Mouse (Mus musculus): Measurements from ENCODE around the gene Vav2.

GRCm38 (mm10) chr2:27461881-27462660 lies 35.2 kb upstream of the Vav2 start:
- no peak for TF ChIP-seq CTCF (conservative IDR thresholded peaks at IDR 0.05; ENCODE audit: low read length)
- no peak for TF ChIP-seq NANOG (IDR thresholded peaks at IDR 0.05; ENCODE audit: borderline replicate concordance, low read length)
- no peak for TF ChIP-seq POU5F1 (IDR thresholded peaks at IDR 0.05; ENCODE audit: borderline replicate concordance, low read length)
